Mouse (Mus musculus) left cerebral cortex, postnatal 4 days (tissue): ENCODE results near the gene Slc12a4. TPM values are rescaled to one million over a fixed set of nuclear protein-coding genes. Genes with fewer than 3 reads are reported as not detected.
"Not testable (repeated sequence)": the region's sequence is repeated elsewhere in the genome, so short reads cannot be mapped to it uniquely, and the experiment has no call there.

Experiments used
- DNase-seq: peaks from one replicate; pipeline ENCODE4 v3.0.0-alpha.2; 2022
- intact Hi-C: fragments of 180-260 bp; cut with DNase I; formaldehyde crosslinking; loops from one replicate; pipeline ENCODE4 v1.15.1; 2025
- total RNA-seq, 2 experiments: library from RNA; stranded (reverse); gene quantifications; 2 replicates each; pipeline ENCODE4 v1.2.3; 2021

The Slc12a4 gene
- 10 to 100 TPM; 19.0 to 21.5 TPM for total RNA-seq

DNA sequence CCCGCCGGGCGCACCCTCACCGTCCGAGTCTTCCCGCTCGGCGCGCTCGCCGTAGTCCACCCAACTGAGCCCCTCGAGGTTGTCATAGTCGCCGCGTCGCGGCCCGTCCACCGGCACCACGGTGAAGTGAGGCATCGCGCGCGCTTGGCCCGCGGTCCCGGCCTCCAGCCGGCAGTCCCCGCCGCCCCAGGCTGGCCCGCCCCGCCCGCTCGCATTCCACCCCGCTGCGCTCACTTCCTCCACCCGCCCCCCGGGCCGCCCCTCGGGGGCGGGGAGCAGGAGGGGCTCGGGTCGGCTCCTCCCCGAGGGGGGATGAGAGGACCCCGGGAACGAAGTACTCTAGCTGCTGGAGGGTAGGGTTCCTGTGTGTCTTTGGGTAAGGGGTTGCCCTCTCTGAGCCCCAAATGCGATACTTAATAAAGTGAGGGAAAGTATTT lies at the start of gene Slc12a4:
TSS of gene Slc12a4 (minus strand) at position 193 of the 437 bp plus-strand sequence.
- DNase-seq: peak; percentile 72
- intact Hi-C loops: no loop called here

DNA sequence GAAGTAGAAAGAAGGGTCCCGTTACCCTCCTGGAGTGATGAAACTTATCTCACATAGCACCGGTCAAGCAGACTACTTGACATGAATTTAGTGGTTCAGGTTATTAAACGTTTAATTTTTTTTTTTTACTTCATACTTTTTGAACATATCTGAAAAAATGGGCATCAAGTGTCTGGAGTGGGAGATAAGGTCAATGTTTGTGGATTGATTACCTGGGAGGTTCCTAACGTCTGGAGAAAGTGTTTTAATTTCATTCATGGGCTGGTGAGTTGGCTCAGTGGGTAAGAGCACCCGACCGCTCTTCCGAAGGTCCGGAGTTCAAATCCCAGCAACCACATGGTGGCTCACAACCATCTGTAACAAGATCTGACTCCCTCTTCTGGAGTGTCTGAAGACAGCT lies 46.3 kb upstream of the Slc12a4 start:
- DNase-seq, intact Hi-C loops: not testable (repeated sequence)

DNA sequence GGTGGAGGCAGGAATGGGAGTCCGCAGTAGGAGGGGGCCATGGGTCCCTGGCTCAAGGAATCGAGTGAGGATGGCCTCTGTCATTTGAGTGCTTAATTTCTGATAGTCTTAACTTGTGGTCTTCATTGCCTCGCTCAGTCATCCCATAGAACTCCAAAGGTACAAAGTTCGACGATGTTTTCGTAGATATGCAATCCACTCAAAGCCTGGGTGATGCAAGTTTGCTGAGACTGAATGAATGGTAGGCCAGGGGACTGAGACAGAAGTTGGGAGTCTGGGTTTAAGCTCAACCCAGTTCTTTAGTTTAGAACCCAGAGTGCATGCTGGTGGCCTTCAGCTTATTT lies 45.7 kb upstream of the Slc12a4 start, which contains the start of gene Ddx28:
TSS of gene Ddx28 (minus strand) at position 240 of the 344 bp plus-strand sequence.
- DNase-seq: no peak
- intact Hi-C loops: no loop called here

DNA sequence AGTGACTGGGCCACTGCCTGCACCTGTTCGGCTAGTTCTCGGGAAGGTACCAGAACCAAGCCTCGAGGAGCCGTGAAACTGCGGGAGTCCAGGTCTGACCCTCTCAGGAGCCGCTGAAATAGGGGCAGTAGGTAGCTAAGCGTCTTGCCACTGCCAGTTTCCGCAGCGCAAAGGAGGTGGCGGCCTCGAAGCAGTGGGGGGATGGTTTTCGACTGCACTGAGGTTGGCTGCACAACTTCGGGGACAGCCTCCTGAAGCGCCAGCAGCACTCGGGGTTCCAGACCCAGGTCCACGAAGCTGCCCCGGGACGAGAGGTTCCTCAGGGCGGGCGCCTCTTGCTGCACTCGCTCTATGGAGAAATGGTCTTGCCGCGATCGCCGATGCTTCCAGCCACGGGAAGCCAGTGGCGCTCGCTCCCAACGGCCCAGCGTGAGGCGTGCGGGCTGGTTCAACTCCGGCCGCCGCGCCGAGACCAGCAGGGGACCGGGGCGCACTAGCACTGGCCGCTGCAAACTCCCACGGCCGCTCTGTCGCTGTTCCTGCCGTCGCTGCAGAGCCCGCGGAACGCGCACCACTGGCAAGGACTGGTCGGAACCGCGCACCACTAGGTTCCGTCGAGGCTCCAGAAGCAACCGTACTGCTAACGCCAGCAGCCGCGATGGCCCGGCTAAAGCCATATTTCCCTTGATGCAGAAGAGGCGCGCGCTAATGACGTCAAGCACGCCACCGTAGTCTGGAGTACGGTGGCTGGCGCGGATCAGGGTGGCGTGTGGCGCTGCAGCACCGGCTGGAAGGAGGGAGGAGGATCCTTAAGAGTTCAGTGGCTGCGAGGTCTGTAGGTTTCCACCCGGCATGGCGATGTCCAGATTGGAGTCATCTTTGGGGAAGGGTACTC lies 45.1 kb upstream of the Slc12a4 start:
- intact Hi-C loops: no loop called here

DNA sequence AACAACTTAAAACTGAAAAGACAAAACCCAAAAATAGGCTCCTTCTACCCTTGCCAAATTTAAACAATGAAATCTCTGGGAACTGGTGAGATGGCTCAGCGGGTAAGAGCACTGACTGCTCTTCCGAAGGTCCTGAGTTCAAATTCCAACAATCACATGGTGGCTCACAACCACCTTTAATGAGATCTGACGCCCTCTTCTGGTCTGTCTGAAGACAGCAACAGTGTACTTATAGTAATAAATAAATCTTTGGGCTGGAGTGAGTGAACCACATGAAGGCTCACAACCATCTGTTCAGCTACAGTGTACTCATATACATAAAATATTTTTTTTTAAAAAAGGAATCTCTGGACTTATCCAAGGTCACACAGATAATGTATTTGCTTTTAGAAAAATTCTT lies 42.0 kb upstream of the Slc12a4 start:
- DNase-seq, intact Hi-C loops: not testable (repeated sequence)

More for the DNA sequence above, 45.1 kb upstream of the Slc12a4 start:
- peak; percentile 94 for DNase-seq

DNA sequence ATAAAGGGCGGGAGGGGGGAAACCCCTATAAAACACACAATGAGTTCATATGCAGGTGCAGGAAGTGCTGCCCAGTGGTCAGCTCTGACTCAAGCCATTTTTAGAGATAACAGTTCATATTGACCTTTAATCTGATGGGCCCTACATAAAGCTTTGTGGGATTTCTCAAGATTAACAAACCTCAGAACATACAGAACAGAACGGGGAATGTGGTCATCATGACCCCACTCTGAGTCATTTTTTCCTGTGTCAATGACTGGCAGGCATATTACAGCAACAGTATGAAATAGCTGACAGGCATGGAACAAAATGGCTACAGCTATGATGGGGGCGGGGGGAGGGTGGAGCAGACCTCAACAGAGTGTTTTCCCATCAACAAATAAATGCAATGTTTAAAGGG lies 41.2 kb upstream of the Slc12a4 start:
- DNase-seq: no peak
- intact Hi-C loops: no loop called here

DNA sequence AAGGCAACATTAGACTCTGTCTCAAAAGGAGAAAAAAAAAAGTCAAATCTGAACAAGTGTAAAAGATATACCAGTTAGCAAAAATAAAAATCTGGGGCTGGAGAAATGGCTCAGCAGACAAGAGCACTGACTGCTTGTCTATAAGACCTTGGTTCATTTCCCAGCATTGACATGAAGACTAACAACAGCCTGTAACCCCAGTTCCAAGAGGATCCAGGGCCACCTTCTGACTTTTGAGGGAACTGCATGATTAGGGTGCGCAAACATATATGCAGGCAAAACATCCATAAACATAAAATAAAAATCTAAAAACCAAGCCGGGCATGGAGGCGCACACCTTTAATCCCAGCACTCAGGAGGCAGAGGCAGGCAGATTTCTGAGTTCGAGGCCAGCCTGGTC lies 40.5 kb upstream of the Slc12a4 start:
- intact Hi-C loops: no loop called here
- DNase-seq: no peak

DNA sequence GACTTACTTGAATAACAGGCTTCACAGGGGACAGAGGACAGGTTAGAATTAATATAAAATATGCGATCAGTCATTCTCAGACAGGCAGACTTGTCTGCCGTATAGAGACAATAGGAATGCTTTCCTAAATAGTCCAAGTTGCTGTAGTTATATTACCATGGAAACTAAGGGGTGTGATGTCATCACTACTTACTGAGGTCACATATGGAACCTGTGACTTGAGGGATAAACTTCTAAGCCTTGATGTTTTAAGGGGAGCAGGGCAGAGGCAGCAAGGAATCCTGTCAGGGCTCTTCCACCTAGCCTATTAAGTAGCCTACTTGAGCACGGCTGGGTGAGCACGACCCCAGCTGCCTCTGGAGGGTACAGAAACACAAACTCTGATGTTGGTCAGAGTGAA lies 40.0 kb upstream of the Slc12a4 start, which contains the start of gene Dpep2nb:
TSS of gene Dpep2nb (minus strand) at position 101 of the 400 bp plus-strand sequence.
- intact Hi-C loops: no loop called here
- DNase-seq: no peak

DNA sequence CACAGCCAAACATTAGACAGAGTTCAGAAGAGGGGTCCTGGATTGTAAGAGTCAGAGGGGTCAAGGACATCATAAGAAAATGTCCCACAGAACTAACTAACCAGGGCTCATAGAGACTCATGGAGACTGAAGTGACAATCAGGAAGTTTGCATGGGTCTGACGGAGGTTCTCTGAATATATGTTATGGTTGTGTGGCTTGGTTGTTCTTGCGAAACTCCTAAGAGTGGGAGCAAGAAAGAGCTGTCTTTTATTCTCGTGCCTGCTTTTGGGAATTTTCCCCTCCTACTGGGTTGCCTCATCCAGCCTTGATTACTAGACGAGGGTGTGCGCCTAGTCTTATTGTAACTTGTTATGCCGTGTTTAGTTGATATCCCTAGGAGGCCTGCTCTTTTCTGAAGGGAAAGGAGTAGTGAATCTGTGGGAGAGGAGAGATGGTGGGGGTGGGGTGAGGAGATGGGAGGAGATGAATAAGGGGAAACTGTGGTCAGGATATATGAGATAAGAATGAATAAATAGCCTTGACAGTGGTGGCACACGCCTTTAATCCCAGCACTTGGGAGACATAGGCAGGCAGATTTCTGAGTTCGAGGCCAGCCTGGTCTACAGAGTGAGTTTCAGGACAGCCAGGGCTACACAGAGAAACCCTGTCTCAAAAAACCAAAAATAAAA lies 38.8 kb upstream of the Slc12a4 start:
- intact Hi-C loops: no loop called here

DNA sequence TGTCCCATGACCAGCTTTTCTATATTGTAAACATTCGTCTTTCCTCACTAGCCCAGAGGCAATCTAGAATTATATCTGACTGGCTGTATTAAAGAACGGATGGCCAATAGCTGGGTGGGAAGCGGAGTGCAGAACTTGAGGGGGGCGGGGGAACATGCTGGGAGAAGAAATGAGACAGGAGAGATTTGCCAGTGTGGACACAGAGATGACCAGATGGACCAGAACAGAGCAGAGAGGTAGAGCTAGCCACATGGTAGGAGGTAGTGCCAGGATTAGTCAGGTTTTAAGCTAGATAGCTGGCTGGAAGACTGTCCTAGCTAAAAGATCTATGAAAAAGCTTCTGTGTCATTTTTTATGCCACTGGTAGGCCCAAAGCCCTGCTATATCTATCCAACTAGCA lies 36.0 kb upstream of the Slc12a4 start:
- intact Hi-C loops: no loop called here
- DNase-seq: no peak

More for the DNA sequence above, 38.8 kb upstream of the Slc12a4 start:
- DNase-seq: no peak

DNA sequence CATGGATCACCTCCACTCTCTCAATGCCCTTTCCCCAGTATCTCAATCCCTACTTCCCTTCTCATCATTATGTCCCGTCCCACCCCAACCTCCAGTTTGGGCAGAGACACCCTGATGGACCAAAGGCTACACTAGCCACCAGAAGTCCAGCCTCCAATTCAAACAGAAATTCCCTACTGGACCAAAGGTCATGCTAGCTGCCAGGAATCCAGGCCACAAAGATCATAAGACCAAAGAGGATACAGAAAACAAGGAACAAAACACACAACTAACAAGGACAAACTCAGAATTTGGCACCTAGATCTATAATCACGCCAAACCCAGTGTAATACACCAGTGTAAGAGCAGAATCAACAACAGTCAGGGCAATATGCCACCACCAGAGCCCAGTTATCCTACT lies 33.1 kb upstream of the Slc12a4 start:
- intact Hi-C loops: no loop called here
- DNase-seq: no peak

DNA sequence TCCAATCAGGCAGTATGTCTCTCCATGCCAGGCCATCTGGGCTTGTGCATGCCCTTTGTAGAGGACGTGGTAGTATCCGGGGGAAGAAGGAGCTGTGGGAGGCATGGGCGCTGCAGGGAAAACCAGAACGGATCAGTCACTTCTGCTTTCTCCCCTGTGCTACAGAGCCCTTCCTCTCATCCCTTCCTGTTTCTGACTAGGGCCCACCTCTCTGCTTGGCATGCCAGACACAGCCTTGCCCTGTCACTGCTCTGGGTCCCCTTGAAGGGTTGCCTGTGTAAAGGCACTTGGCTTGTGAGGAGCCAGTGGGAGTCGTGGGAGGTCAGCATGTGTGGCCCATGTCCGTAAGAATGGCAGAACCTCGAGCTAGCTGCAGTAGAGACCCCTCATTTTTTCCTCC lies 30.5 kb upstream of the Slc12a4 start:
- no peak for DNase-seq
- intact Hi-C loops: no loop called here

DNA sequence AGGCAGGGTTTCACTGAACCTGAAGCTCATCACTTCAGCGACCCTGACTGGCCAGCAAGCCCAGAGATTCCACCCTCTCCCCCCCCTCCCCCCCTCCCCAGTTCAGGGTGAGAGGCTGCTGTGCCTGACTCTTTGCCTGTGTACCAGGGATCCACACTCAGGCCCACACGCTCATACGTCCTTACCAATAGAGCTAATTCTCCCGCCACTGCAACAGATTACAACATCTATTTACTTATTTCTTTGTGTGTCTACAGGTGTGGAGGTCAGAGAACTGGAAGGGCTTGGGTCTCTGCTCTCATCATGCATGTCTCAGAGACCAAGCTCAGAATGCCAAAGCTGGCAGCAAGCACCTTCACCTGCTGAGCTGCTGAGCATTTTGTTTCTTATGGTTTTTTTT lies 27.3 kb upstream of the Slc12a4 start:
- DNase-seq: no peak
- intact Hi-C loops: no loop called here

DNA sequence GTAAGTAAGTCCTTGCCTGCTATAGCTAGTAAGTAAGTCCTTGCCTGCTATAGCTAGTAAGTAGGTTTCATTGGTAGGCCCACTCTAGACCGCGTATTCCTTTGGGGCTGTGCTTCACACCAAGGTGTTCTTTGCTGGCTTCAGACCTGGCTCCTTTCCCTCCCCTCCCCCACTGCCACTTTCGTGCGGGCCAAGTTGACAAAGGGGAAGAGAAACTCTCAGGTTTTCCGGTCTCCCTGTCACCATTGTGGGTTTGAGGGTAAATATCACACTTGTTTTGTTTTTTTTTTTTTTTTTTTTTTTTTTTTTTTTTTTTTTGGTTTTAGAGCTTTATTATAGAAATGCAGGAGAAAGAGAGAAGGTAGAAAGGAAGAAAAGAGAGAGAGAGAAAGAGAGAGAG lies 26.6 kb upstream of the Slc12a4 start:
- no peak for DNase-seq
- intact Hi-C loops: no loop called here

DNA sequence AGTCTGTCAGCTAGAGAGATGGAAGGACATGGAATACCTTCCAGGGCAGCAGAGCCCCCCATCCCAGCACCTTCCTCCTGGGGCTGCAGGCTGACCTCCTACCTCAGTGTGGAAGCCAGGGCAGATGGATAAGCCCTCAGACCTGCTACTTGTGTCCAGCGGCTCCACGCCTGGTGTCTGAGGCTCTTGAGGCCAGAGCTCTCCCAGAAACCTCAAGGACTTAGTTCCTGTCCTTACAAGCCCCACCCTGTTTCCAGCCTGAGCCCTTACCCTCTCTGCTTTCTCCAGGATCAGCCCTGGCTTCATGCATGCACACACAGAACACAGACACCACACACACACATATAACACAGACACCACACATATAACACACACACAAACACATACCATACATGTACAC lies 25.6 kb upstream of the Slc12a4 start:
- intact Hi-C loops: no loop called here
- DNase-seq: no peak

DNA sequence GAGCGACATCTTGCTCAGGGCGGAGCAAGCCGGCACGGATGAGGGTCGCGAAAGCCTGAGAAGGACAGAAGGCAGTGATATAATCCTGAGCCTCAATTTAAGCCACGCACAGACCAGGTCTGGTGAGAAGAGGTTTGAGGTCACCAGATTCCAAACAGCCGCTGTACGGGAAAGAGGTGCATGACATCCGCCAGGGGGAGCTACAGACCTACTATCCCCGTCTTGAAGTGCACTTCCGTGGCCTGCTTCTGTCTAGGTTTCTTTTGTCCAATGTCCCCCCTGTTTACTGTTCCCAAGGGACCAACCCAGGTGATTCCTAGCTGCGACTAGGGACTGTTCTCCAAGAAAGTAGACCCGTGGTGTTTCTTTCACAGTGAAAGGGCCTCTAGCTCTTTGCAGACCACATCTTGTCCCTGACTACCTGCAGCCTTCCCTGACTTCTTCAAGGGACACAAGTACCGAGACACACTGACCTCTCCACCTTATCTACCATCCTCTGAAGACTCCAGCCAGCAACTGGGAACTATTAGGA lies 25.0 kb upstream of the Slc12a4 start, which contains the start of gene Dus2:
TSS of gene Dus2 (plus strand) at position 482 of the 532 bp plus-strand sequence.
- intact Hi-C loops: no loop called here
- DNase-seq: peak; percentile 86

DNA sequence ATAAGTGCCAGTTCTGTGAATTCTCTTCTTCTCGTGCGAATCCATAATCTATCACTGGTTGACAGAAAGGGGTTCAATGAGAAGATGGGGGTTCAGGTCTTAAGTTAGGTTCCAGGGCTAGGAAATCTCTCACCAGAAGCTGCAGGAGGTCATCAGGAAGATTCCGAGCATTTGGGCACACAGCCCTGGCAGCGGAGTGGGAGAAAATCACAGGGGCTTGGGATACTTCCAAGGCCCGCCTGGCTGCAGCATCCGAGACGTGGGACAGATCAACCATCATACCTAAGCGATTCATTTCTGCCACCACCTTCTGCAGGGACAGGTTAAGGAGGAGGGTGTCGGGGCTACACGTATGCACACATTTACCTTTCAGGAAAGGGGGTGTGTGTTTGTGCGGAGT lies 22.6 kb upstream of the Slc12a4 start:
- DNase-seq: peak; percentile 16
- intact Hi-C loops: no loop called here

DNA sequence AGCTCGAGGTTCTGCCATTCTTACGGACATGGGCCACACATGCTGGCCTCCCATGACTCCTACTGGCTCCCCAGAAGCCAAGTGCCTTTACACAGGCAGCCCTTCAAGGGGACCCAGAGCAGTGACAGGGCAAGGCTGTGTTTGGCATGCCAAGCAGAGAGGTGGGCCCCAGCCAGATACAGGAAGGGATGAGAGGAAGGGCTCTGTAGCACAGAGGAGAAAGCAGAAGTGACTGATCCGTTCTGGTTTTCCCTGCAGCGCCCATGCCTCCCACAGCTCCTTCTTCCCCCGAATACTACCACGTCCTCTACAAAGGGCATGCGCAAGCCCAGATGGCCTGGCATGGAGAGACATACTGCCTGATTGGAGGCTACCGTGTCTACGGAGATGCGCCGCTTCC lies 17.5 kb upstream of the Slc12a4 start:
- intact Hi-C loops, DNase-seq: not testable (repeated sequence)

DNA sequence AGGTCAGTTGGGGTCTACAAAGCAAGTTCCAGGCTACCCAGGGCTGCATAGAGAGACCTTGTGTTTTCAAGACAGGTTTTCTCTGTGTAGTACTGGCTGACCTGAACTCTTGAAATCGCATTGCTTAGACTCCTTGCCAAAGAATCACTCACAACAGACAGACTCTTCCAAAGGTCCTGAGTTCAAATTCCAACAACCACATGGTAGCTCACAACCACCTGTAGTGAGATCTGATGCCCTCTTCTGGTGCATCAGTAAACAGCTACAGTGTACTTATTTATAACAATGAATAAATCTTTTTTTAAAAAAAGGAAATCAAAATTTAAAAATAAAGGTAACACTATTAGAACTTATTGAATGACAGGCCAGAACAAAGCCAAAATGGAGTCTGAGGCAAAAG lies 15.2 kb upstream of the Slc12a4 start:
- no peak for DNase-seq
- intact Hi-C loops: no loop called here

DNA sequence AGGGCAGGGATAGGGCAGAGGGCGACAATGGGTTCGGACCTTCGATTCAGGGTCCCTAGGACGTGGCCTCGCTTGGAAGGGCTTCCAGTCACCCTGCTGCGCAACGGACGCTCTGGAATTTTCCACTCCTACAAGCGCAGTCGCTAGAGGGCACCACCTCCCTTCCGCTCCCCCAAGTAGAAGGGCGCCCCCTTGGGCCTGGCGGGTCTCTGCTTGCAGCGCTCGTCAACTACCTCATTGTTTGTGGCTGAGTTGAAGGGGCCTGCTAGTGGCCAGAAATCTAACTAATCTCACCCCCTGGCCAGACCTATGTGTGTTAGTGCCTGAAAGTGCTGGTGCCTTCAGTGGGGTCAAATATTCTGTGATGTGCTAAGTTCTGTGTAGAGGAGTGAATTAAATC lies 13.4 kb upstream of the Slc12a4 start, which contains the start of gene Dpep3:
TSS of gene Dpep3 (minus strand) at position 105 of the 400 bp plus-strand sequence.
- intact Hi-C loops: no loop called here
- no peak for DNase-seq

DNA sequence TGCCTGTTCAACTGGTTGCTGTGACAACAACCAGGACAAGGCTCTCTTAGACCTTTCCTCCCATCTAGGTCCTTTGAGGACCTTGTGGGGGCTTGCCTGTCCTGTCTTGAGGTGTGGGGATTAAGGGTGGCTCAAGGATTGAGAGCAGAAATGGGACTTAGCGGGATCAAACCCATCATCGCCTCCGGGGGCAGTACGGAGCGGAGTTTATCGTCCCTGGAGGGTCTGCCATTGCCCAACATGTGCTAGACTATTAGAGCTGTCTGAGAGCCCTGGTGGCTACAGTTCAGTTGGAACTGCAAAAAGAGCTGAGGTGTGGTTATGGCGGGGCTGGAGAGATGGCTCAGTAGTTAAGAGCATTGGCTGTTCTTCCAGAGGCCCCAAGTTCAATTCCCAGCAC lies 9.5 kb upstream of the Slc12a4 start:
- intact Hi-C loops: no loop called here
- DNase-seq: no peak
